Mouse (Mus musculus) lung, postnatal 0 days (tissue): ENCODE measurements around the gene Ccdc71. TPM values are rescaled to one million over a fixed set of nuclear protein-coding genes. Genes with fewer than 3 reads are reported as not detected.

Experiments used
- ATAC-seq: fragments of 200-750 bp; cut with Nextera tagmentation; 2 replicates; pipeline ENCODE4 v1.8.0; 2017; ENCODE audit warnings: moderate library complexity
- DNase-seq: peaks from one replicate; pipeline ENCODE4 v3.0.0-alpha.2; 2016; ENCODE audit warnings: low spot score
- H3K27ac ChIP-seq: fragments of 300-500 bp; sonication (generic); 2 replicates; pipeline ENCODE4 v1.5.1; 2014; ENCODE audit warnings: antibody characterized with exemption, mild to moderate bottlenecking, low read length, mixed read lengths
- H3K27me3 ChIP-seq: fragments of 300-500 bp; sonication (generic); replicated peaks from 2 replicates; pipeline ENCODE4 v1.6.1; 2014; ENCODE audit warnings: low read length, mixed read lengths; ENCODE audit not compliant: insufficient read depth
- H3K36me3 ChIP-seq: fragments of 300-500 bp; sonication (generic); 2 replicates; pipeline ENCODE4 v1.6.1; 2014; ENCODE audit warnings: low read length, mixed read lengths; ENCODE audit not compliant: insufficient read depth
- H3K4me1 ChIP-seq: fragments of 300-500 bp; sonication (generic); 2 replicates; pipeline ENCODE4 v1.6.1; 2014; ENCODE audit warnings: antibody characterized with exemption, low read depth, low read length, mixed read lengths; ENCODE audit not compliant: insufficient read depth
- H3K4me2 ChIP-seq: fragments of 300-500 bp; sonication (generic); replicated peaks from 2 replicates; pipeline ENCODE4 v1.6.1; 2014; ENCODE audit warnings: low read depth, mild to moderate bottlenecking, low read length, moderate library complexity, mixed read lengths
- H3K4me3 ChIP-seq: fragments of 300-500 bp; sonication (generic); 2 replicates; pipeline ENCODE4 v1.5.1; 2014; ENCODE audit warnings: low read depth, low read length
- H3K9ac ChIP-seq: fragments of 300-500 bp; sonication (generic); replicated peaks from 2 replicates; pipeline ENCODE4 v1.6.1; 2014; ENCODE audit warnings: low read depth, mild to moderate bottlenecking
- H3K9me3 ChIP-seq: fragments of 300-500 bp; sonication (generic); 2 replicates; pipeline ENCODE4 v1.6.1; 2016; ENCODE audit warnings: low read length, mixed read lengths
- CTCF ChIP-seq: IDR thresholded peaks from 2 replicates; pipeline ENCODE4 v1.5.1; 2016; ENCODE audit warnings: antibody characterized with exemption, mild to moderate bottlenecking
- EP300 ChIP-seq: IDR thresholded peaks from 2 replicates; pipeline ENCODE4 v1.6.1; 2016; ENCODE audit warnings: antibody characterized with exemption, mild to moderate bottlenecking, control low read depth
- WGBS: fragments of 180-500 bp; shearing (Covaris S2); extraction: QIAGEN DNeasy Blood & Tissue Kit; methylation state at CpG from one replicate; pipeline ENCODE4 v1.1.7; 2014; 5-methylcytosine and 5-hydroxymethylcytosine counted together
- polyA plus RNA-seq: library from polyadenylated mRNA; unstranded; fragments of >200 nt; fragmentation: Nextera tagmentation; extraction: Ambion mirVana; gene quantifications from 2 replicates; pipeline ENCODE4 v1.2.1, GENCODE M21; 2015

Ccdc71 gene
- polyA plus RNA-seq, 1 experiment from 2014 or later: 42.1 TPM

DNA sequence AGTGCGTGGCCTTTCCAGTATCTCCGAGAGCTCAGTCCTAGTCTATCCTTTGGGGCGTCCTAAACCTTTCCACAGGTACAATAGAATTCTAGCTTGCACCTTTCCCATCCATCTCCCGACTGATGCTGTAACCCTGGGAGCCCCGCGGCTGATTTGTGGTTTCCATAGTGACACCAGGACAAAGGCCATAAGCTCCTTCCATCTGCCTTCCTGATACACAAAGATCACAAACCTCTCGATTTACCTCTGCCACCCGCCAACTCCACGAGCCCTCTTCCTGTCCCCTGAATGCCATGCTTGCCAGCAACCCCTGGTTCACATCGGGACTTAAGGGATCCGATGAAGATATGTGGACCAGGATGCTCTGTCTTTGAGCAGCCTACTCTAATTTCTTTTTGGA is 18.9 kb downstream of the Ccdc71 start:
- Histone ChIP-seq H3K27ac (peak overlapping the region; percentile 85), H3K27me3 (no peaks in the 10 kb centered on the region), H3K4me3 (peak overlapping the region; percentile 54; the same call in 1 of the 2 replicates), H3K4me2 (peak overlapping the region; percentile 81), H3K9ac (no peak overlapping the region), H3K36me3 (peaks cover 21% of the 10 kb centered on the region; the same call in 1 of the 2 replicates), H3K9me3 (no peaks in the 10 kb centered on the region), H3K4me1 (peaks cover 14% of the 10 kb centered on the region)
- ATAC-seq (peak; percentile 1; the same call in 1 of the 2 replicates), DNase-seq (no peak)
- TF ChIP-seq EP300 (no peak), CTCF (no peak)
- WGBS: 26% methylated on average over 11 of the region's 11 CpGs

DNA sequence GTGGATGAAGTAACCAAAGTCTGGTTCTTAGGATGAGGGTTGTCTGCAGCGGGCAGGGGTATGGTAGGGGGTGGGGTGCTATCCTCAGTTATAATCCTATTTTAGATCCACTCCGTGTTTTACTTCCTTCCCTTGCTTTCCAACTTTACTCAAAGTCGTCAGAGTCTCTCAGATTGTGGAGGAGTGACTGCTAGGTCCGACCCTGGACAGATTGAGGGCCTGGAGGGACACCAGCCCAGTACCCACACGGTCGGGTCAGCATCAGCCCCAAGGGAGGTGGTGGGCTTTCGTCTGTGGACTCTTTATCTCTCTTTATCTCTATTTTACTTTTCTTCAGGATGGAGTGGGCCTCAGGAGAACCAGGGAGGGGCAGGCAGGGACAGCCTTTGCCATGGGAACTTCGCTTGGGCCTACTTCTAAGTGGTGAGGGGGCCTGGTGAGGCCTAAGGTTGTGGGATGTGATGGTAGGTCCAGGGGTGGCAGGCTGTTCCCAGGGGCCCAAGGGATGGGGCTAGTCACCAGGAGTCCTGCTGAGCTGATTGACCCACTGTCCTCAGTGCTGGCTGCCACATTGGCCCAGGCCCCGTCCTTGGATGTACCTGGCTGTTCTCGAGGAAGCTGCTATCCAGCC is 19.5 kb downstream of the Ccdc71 start, which contains the start of gene Lamb2:
Lamb2 (plus strand) TSS at position 16 of the 631 bp plus-strand sequence.
- WGBS: 3% methylated on average over 10 of the region's 10 CpGs
- peak within 1 kb of the TSS; percentile 85 for H3K27ac ChIP-seq

DNA sequence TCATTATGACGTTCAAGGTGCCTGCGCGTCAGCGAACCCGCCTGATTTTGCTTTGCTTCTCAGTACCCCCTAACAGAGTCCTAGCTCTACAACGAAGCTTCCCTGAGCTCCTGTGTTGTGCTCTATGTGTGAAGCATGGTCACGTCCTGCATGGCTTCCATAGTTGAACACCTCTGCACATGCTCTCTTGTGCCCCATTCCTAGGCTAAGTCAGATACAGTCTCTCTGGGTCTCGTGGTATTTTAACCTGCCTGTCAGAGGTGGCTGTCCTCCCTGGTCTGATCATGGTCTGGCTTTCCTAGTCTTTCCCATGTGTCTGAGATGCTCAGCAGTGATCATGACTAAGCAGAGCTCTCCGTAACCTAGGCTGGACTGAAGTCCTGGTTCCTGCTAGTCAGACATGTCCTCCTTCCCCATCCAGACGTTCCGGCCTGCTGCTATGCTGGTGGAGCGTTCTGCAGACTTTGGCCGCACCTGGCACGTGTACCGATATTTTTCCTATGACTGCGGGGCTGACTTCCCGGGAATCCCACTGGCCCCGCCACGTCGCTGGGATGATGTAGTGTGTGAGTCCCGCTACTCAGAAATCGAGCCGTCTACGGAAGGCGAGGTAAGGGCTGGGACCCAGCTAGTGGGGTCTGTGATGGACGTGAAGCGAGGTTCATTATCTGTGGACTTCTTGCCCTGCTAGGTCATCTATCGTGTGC is 20.6 kb downstream of the Ccdc71 start:
- no peaks in the 10 kb centered on the region for H3K27me3 ChIP-seq
- peak overlapping the region; percentile 57 for H3K4me3 ChIP-seq
- peaks cover 14% of the 10 kb centered on the region for H3K4me1 ChIP-seq
- H3K4me2 ChIP-seq: peak overlapping the region; percentile 81; the same call in 1 of the 2 replicates
- peaks cover 33% of the 10 kb centered on the region; the same call in 1 of the 2 replicates for H3K36me3 ChIP-seq
- 86% methylated on average over 28 of the region's 28 CpGs for WGBS
- no peaks in the 10 kb centered on the region for H3K9me3 ChIP-seq
- no peak overlapping the region for H3K27ac ChIP-seq
- no peak for DNase-seq
- no peak for TF ChIP-seq CTCF
- no peak for TF ChIP-seq EP300
- H3K9ac ChIP-seq: 0 out of 2 replicates have a peak overlapping the region, but pooled peaks have one; percentile 76
- no peak for ATAC-seq

More for the DNA sequence above, 19.5 kb downstream of the Ccdc71 start, which contains the start of gene Lamb2:
- peaks cover 24% of the 10 kb centered on the region; the same call in 1 of the 2 replicates for H3K36me3 ChIP-seq
- peak; percentile 71 for ATAC-seq
- peaks cover 14% of the 10 kb centered on the region for H3K4me1 ChIP-seq
- H3K27me3 ChIP-seq: no peaks in the 10 kb centered on the region
- DNase-seq: peak; percentile 91
- TF ChIP-seq CTCF (no peak), EP300 (no peak)
- peak within 1 kb of the TSS; percentile 81 for H3K4me2 ChIP-seq
- no peaks in the 10 kb centered on the region for H3K9me3 ChIP-seq
- peak within 1 kb of the TSS; percentile 57 for H3K4me3 ChIP-seq
- peak within 1 kb of the TSS; percentile 76 for H3K9ac ChIP-seq

DNA sequence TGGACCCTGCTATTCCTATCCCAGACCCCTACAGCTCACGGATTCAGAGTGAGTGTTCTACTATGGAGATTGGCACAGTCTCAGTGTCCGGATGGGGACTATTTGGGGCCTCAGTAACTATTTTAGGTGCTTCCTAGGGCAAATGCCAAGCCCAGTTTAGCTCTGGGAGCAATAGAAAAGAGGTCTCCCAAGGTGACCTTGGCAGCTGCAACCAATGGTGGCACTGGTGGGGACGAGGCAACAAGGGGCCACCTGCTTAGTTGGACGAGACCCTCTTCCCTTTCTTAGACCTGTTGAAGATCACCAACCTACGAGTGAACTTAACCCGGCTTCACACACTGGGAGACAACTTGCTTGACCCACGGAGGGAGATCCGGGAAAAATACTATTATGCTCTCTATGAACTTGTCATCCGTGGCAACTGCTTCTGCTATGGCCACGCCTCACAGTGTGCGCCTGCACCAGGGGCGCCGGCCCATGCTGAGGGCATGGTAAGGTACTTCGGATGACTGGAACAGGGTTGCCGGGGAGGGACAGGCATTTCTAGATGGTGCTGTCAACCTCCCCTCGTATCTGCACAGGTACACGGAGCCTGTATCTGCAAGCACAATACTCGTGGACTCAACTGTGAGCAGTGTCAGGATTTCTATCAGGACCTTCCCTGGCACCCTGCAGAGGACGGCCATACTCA is 21.3 kb downstream of the Ccdc71 start:
- H3K4me3 ChIP-seq: no peak overlapping the region
- H3K9ac ChIP-seq: no peak overlapping the region

DNA sequence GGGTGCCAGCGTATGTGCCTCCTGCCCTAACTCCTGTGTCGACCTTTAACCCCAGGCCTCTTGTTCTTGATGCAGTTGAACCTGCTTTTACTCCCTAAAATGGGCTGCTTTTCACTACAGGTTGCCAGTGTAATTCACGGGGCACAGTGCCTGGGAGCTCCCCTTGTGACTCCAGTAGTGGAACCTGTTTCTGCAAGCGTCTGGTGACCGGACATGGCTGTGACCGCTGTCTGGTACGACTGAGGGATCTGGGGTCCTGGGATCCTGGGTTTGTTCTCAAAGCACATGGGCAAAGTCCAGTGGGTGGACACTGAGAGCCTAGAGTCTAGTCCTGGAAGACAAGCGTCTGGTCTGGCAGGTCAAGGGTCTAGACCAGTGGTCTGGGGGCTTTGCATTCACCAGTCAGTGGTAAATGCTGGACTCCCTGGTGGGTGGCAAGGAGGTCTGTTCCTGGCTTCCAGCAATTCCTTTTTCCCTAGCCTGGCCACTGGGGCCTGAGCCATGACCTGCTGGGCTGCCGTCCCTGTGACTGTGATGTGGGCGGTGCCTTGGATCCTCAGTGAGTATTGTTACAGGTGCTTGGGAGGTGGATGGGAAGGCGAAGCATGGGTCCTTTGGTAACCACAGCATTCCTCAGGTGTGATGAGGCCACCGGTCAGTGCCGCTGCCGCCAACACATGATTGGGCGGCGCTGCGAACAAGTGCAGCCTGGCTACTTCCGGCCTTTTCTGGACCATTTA is 22.9 kb downstream of the Ccdc71 start:
- Histone ChIP-seq H3K9ac (no peak overlapping the region), H3K4me3 (no peak overlapping the region), H3K36me3 (peaks cover 53% of the 10 kb centered on the region), H3K9me3 (no peaks in the 10 kb centered on the region), H3K4me2 (no peak overlapping the region), H3K4me1 (peaks cover 14% of the 10 kb centered on the region), H3K27ac (no peak overlapping the region), H3K27me3 (no peaks in the 10 kb centered on the region)
- TF ChIP-seq CTCF (no peak), EP300 (no peak)
- WGBS: 94% methylated on average over 18 of the region's 18 CpGs
- no peak for DNase-seq
- ATAC-seq: no peak

More for the DNA sequence above, 21.3 kb downstream of the Ccdc71 start:
- H3K4me2 ChIP-seq: no peak overlapping the region
- no peak for ATAC-seq
- no peak for DNase-seq
- H3K4me1 ChIP-seq: peaks cover 14% of the 10 kb centered on the region
- no peaks in the 10 kb centered on the region for H3K9me3 ChIP-seq
- TF ChIP-seq CTCF: no peak
- no peak for TF ChIP-seq EP300
- no peaks in the 10 kb centered on the region for H3K27me3 ChIP-seq
- 88% methylated on average over 19 of the region's 19 CpGs for WGBS
- H3K36me3 ChIP-seq: peaks cover 39% of the 10 kb centered on the region; the same call in 1 of the 2 replicates
- H3K27ac ChIP-seq: no peak overlapping the region
